Mouse (Mus musculus) thymus, adult 18-20 months (tissue): Measurements from ENCODE around the gene Gm49601.

Experiments
- DNase-seq, 2 experiments: peaks; one replicate each; pipeline ENCODE4 v3.0.0; 2022; ENCODE audit warnings: mixed read lengths in 2 of 2

Gm49601 gene

DNA sequence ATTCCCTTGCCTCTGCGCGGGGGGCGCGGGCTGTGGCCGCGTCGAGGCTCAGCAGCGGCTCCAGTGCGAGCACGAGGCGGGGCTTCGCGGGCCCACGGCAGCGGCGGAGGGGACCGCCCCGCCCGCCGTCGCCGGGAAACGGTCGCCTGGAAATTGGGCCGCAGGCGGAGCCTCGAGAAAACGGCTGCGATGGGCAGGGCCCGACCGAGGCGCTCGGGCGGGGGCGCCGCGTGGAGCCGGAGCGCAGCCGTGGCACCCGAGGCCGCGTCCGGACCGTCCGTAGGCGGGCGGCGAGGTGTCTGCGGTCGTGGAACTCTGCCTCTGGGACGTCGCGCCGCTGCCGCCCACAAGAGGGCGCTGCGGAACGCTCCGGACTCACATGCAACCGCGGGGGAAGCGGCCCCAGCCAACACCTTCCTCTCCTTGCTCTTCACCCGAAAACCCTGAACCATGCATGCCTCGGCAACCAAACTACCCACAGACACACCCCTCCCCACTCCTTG is at the start of gene Gm49601:
TSS of gene Gm49601 (minus strand) at position 52 of the 503 bp plus-strand sequence.
- peak; percentile 62 to 64 for DNase-seq

DNA sequence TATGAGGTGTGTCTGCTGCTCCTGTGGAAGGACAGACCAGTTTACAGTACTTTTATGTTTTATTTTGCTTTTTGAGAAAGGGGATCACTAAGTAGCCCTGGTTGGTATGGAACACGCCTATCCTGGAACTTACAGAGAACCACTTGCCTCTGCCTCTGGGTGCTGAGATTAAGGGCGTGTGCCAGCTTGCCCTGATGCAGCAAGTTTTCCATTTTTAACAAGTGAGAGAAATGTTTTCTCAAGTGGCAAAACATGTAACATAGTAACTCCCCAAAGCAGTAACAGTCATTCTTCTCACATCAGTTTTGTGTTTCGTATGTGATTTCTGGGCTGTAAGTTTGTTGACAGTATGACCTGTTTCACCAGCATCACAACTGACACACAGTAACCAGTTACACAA is 46.8 kb upstream of the Gm49601 start:
- no peak for DNase-seq

DNA sequence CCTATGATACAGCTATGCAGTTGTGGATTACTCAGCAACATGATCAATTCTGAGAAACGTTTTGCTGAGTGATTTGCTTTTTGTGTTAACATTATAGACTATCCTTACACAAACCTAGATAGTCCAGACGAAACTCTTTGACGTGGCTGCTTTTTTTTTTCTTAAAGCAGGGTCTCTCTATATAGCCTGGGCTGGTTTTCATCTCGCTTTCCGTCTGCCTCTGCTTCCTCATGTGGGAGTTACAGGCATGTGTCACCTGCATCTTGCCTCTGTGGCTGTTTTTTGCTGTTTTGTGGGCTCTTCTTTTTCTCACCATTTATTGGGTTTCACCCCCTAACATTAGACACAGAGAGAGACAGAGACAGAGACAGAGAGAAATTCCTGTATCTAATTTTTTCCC is 45.8 kb upstream of the Gm49601 start:
- DNase-seq: no peak

DNA sequence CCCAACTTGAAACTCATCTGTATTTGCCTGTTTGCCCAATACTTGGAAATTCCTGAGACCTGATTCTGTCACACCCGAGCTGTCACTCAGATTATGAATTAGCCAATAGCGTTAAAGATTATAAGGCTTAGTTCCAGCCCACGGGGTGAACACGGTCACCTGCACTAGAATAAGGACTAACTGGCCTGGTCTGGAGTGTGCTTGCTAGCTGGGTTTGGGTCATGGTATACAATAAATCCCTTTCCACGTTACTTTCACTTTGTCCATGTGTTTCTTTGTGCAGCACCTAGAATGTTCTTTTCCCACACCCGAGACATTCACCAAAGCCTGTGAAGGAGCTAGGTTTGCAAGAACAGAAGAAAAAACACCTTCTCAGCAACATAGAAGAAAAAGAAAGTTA is 43.7 kb upstream of the Gm49601 start:
- DNase-seq: no peak

DNA sequence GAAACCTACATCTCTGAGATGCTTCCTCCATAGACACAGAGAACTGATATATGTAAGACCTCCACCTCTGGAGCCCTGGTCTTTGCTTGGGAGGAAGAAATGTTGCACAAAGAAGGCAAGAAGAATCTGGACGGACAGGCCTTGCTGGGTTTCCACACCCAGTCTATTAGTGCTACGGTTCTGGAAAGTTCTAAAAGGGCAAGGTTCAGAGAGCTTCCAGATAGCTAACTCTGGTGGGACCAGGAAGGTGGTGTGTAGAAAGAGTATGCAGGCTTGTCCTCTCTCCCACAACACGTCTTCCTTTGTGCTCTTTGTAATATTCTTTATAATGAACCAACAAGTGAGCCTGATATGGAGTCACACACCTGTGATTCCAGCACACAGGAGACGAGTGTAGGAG is 32.4 kb upstream of the Gm49601 start:
- no peak for DNase-seq

DNA sequence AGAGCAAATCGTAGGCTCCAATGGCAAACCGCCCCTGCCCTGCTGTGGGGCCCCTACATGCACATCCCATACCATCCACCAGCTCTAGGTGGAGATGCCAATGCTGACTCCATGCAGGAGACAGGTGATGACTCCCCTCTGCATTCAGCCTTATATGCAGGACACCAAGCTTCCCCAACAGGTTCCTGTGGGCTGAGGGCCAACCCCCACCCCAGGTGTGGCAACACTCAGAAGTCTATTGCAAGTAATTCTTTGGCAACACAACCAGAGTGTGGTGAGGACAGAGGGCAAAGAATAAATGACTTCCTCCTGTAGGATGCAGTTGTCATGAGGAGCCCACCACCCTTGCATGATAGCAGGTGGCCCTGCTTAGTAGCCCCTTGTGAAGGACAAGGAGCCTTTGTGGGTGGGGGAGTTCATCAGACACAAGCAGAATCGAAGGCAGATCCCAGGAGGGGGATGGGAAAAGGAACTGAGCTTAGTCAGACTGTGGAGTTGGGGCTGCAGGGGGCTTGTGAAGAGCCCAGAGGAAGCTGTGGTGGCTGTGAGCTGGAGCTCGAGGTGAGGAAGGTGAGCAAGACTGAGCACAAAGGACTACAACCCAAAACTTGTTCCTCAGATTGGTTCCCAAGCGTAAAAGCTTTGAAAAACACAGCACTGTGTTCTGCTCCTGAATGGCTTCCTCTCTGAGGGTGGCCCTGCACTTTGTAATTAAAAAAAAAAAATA is 29.3 kb upstream of the Gm49601 start:
- DNase-seq: no peak

DNA sequence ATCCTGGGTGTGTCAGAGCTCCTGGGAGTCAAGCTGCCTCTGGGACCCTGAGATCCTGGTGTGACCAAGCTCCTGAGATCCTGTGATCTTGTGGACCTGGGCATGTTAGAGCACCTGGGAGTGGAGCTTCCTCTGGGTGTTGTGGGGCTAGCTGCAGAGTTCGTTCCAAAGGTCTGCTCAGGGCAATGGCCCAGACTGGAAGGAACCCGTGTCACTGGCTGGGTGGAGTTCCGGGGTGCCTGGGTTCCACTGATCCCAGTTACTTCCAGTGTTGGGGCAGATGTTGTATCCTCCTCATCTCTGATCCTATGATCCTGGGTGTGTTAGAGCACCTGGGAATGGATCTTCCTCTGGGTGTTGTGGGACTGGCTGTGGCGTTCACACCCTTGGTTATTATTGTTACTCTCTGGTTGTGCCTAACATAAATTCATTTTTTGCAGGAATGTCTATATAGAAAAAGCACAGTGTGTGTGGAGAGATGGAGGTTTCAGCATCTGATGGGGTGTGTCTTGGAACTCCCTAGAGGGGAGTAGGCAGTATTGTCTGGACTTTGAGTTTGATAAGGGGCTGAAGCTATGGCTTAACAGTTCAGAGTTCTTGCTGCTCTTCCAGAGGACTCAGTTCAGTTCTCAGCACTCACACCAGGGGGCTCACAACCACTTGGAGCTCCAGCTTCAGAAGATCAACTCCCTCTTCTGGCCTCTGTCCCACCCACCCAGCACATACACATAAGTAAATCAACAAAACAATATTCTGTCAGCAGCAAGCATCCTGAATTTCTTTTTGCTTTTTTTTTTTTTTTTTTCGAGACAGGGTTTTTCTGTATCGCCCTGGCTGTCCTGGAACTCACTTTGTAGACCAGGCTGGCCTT is 27.3 kb upstream of the Gm49601 start:
- DNase-seq: no peak

DNA sequence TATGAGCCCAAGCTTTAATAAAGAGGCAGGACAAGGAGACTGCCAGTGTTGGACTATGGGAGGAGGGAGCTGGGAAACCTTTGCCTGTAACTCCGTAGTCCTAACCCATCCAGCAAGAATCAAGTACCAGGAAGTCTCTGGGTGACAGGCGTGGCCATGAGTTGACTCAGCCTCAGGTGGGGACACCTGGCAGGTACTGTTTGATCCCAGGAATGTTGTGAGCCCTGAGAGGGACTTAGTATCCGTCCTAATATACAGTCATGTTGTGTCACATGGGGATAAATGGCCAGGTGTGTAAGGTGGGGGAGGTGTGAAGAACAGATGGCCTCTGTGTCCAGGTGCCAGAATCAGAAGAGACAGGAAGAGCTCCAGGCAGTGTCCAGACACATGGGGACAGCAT is 22.9 kb upstream of the Gm49601 start:
- DNase-seq: no peak

DNA sequence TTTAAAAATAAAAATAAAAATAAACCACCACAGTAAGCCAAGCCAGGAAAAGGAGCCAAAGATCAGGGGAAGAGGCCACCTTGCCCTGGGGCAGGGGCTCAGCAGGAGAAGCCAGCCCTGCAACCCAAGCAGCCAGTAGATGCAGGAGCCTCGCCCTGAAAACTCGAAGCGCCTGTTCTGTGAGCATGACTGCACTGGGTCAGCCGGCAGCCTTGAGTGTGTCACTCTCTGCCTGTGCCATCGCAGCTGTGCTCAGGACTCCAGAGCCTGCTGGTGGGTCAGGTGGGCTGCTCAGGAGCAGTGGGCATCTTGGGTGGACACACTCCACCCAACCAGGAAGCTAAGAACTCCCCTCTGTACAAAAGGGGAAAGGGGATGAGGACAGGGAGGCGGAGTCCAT is 19.1 kb upstream of the Gm49601 start:
- no peak for DNase-seq

DNA sequence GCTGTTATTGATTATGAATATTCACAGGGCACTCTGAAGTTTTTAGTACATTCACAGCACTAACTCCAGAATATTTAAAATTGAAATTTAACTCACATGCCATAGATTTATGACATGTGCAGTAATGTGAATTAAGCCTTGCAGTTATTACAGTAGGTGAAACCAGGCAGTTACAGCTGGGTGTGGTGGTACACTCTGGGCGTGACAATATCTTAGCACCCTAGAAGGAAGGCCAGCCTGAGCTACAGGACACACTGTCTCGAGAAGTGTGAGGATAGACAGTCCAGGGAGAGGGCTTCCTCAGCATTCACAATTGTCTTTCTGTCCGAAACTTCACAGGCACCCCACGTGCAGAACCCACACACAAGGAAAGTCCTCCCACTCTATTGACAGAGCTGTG is 18.3 kb upstream of the Gm49601 start:
- DNase-seq: no peak

DNA sequence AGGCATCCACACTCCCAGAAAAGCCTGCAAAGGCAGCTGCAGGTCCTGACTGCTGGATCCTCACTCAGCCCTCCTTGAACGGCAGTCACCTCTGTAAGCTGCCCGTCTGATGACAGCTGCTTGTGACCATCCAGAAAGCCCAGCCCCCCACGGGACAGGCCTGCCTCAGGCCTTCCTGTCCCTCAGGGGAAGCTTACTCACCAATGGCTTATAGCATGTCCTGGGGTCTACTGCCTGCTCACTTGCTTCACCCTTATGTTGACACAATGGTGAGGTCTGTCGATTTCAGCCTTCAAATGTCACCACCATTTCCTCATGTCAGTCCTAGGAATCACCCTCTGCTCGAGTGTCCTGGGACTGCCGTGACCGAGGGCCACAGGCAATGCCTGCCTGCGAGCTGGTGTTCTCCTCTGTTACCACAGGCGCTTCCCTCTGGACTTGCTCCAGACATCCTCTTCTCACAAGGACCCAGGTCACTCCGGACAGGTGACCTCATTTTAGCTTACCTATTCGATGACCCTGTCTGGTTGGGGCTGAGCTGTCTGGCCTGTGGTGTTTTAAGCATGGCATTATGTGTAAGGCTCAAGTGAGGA is 17.3 kb upstream of the Gm49601 start:
- no peak for DNase-seq

DNA sequence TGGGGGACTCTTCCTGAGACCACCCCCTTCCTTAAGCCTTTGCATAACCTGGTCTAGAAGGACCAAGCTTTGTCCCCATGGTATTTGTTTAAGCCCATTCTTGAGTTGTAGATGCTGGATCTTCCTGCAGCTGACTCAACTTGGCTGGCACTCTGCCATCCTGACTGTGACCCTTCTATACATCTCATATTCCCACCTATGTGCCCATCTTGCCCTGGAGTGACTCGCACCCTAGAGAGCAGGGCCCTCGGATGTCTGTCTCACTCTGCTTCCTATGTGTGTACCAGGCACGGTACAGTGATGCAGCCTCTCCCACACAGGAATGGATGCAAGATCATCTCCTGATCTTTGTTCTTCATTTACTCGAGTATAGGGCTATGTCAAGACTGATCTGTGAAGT is 16.7 kb upstream of the Gm49601 start:
- no peak for DNase-seq

DNA sequence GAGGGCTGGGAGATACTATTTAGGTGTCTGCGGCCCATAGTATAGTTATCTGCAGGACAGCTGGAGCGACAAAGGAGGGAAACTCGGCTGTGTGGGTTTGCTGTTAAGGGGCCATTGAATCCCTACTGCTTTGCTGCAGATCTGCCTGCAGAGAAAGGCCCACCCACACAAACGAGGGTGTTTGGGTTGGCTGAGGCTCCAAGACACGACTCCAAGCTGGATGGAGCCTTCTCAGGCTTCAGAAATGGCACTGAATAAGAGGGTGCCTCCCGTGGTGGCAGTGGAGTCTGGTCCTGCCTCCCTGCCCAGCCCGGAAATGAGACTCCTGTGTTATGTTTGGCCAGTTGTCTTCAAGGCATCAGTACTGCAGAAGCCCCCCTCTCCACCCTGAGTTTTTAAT is 16.1 kb upstream of the Gm49601 start:
- no peak for DNase-seq

DNA sequence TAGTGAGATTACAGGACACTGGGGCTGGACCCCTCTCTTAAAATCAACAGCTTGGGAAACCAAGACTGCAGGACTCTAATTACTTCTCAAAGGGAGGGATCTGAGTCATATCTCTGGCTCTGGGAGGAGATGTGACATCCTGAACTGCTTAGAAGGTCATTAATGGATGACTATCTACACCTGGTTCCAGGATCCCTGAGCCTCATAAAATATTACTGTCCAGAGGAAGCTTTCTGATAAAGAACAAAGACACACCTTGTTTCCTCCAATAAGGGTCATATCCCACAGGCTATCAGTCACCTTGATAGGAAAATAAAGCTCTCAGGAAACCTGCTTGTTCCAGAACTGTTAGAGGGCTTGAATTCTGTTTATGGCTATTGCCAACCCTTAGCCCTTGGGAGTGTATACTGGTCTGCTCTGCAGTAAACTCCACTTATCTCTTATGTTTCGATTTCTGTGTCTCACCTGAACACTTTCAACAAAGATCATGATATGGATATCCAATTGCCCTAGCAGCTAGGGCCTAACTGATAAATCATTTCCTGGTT is 13.2 kb upstream of the Gm49601 start:
- DNase-seq: no peak

DNA sequence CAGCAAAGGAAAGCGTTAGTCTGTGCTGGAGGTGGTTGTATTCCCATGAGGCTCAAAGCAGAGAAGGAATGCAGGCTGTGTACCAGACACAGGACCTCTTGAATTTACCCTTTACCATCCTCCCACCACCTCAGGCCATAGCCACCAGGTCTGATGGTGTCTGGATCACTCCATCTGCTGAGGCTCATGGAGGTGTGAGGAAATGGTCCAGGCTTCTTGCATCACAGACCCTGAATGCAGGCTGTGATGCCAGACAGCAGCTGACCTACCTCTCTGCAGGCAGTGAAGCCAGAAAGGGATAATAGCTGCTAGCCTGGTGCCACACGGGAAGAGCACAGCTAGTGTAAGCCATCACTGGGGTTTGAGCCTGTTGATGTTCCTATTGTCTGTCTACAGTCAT is 12.2 kb upstream of the Gm49601 start:
- DNase-seq: no peak

DNA sequence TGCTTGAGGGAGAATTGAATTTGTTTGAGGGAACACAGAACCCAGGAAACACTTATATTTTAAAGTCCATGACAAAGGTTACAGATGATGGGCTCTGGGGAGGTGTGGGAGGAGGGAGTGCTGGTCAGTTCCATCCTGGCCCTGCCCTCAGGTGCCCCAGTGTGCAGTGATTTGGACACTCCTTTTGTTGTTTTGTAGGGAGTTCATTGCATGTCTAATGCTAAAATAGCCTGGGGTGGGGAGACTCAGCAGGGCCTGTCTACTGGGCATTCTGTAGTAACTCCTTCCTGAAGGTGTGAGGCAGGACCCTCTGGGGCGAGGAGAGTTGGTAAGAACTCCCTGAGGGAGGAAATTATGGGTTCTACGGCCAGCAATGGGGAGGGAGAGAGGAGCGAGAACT is 10.6 kb upstream of the Gm49601 start:
- no peak for DNase-seq

DNA sequence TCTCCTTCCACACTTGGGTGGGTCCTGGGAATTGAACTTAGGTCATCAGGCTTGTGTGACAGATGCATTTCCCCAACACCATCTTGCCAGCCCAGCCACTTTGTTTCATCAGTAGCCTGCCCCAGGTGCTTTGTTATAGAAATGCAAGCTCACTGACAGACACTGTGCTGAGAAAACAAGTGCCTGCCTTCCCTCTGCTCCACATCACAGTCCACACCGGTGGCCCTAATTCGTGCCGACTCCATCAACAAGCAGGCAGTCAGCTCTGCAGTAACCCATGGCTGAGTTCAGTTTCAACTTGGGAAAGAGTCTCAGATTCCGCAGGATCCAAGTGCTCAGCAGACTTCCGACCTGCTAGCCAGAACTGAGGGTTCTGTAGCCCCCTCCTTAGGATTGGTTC is 10.2 kb upstream of the Gm49601 start:
- no peak for DNase-seq

DNA sequence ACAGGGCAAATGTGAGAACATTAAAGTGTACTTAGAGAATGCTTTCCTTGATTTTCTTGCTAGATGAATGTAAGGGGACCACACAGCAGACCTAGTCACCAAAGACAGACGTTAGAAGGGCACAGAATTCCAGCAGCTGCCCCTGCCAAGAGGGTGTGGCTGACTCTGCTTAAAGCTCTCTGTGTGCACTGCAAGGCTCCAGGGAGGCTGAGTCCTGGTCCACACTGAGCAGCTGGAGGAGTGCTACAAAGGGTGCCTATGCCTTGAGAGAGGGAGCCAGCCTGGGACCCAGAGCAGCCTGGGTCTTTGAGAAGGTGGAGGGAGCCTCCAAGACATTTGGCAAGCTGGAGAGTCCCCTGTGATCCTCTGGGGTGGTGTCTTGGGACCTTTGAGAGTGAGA is 7.1 kb upstream of the Gm49601 start:
- no peak for DNase-seq

DNA sequence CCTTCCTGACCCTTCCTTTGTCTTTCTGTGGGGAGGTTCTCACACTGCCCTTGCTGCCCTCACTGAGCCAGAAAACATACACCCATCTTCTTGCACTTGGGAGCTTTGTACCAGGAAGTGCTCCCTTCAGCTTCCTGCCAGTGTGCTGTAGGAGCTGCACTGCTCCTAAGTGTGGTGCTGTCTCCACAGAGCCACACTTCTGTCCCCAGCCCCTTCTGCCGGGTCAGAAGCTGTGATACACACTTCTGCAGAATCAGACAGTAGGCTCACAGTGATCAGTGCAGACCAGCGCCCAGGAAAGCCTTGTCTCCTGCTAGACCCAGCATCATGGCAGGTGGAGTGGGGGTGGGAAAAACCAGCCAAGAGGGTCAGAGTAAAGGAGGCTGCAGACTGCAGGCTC is 6.6 kb upstream of the Gm49601 start:
- DNase-seq: no peak

DNA sequence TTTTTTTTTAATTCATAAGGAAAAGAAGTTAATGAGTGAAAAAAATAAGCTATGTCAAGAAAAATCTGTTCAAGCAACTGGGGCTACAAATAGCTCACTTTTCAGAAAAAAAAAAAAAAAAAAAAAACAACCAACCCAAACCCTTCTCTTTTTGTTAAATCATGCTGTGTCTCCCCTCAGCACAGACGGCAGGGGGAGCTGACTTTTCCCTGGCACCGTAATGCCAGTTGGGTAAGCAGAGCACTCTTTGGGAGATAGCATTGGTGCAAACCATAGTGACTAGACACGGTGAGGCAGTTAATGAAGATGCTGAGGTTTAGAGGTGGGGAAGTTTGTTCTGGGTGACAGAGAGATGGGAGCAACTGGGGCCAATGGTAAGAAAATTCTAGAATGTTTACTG is 5.8 kb upstream of the Gm49601 start:
- DNase-seq: no peak

DNA sequence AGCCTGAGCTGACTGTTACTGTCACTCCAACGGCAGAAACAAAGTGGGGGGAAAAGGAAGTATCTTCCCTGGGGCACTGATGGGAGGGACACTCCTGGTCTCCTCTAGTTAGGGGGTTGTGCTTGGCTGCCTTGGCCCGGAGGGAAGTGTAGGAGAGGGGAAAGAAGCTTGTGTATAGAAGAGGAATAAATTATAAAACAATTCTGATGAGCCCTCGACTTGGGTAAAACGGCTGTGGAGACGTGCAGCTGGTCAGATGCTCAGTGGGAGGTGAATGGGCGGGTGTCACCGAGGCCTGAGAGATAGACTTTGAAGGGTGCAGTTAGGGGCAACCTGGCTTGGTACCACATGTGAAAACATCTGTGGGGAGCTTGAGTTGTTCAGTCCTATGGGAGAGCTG is 4.9 kb upstream of the Gm49601 start:
- DNase-seq: no peak

DNA sequence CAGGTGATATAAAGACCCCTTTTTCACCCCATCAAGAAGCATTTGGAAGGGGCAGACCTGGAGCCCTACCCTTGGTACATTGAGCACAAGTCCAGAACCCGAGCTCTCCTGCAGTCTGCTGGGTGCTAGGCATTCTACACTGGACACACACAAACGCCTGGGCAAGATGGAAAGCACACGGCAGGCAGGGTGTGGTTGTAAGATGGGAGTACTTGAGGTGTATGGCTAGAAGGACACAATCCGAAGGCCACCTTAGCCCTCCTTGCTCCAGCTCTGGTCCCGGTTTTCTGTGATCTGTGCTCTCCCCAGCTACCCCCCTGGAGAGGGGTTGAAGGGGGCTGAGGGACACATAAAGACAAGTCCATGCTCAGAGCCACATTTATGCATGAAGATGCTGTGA is 4.1 kb upstream of the Gm49601 start:
- no peak for DNase-seq

DNA sequence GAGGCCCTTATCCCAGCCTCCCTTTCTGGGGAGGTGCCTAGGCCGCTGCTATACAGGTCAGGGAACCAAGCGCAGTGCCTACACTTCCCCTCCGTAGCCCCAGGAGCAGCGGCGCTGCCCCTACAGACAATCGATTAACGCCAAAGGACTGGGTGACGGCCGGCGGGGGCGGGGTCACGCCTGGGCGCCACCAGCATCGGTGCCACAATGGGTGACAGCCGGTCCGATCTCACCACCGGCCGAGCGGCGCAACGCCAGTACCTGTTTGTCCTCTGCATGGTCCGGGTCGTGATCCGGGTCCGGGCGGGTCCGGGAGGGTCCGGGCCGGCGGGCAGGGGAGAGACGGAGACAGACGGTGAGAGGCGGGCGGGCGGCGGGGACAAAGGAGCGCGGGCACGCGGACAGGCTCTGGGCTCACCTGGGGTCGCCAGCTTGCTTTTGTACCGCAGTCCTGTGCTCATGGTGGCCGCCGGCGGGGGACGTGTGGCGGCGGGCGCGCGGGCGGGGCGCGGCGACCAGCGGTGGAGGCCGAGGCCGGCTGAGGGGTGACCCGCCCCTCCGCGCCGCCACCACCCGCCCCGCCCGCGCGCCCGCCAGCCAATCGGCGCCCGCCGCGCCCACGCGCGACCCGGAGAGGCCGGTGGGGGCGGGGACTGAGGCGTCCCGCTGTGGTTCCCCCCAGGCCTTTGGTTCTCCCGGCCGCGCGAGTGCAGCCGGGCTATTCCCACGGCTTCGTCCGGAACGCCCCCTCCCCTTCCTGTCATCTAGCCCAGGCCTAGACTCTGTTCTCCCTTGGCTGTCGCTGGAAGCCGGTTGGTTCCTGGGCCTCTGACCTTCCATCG is 3.4 kb upstream of the Gm49601 start, which contains the start of gene Sept5:
TSS of gene Sept5 (minus strand) at position 565 of the 842 bp plus-strand sequence.
- no peak for DNase-seq
